Mouse (Mus musculus) lung, embryonic 16.5 days (tissue): ENCODE data around the gene Pde4a. TPM values are rescaled to one million over a fixed set of nuclear protein-coding genes. Genes with fewer than 3 reads are reported as not detected.
A peak's percentile ranks its signal among the peaks of the same experiment; 100 is the strongest.

Source experiments
- ATAC-seq: fragments of 200-750 bp; cut with Nextera tagmentation; 2 replicates; pipeline ENCODE4 v1.8.0; 2017; ENCODE audit warnings: low read depth, mild to moderate bottlenecking, moderate library complexity
- H3K27ac ChIP-seq: fragments of 300-500 bp; sonication (generic); 2 replicates; pipeline ENCODE4 v1.5.1; 2014; ENCODE audit warnings: mild to moderate bottlenecking, control low read depth, low read length
- H3K27me3 ChIP-seq: fragments of 300-500 bp; sonication (generic); 2 replicates; pipeline ENCODE4 v1.6.1; 2014; ENCODE audit warnings: low read depth, low read length, mixed read lengths; ENCODE audit not compliant: control insufficient read depth, insufficient read depth
- H3K36me3 ChIP-seq: fragments of 300-500 bp; sonication (generic); 2 replicates; pipeline ENCODE4 v1.6.1; 2014; ENCODE audit warnings: low read length; ENCODE audit not compliant: control insufficient read depth, insufficient read depth
- H3K4me1 ChIP-seq: fragments of 300-500 bp; sonication (generic); replicated peaks from 2 replicates; pipeline ENCODE4 v1.6.1; 2014; ENCODE audit warnings: low read length, mixed read lengths; ENCODE audit not compliant: control insufficient read depth, insufficient read depth
- H3K4me2 ChIP-seq: fragments of 300-500 bp; sonication (generic); 2 replicates; pipeline ENCODE4 v1.6.1; 2014; ENCODE audit warnings: low read depth, low read length, control low read depth
- H3K4me3 ChIP-seq: fragments of 300-500 bp; sonication (generic); 2 replicates; pipeline ENCODE4 v1.5.1; 2014; ENCODE audit warnings: mild to moderate bottlenecking, low read length, control low read depth
- H3K9ac ChIP-seq: fragments of 300-500 bp; sonication (generic); 2 replicates; pipeline ENCODE4 v1.6.1; 2014; ENCODE audit warnings: low read length, control low read depth
- H3K9me3 ChIP-seq: fragments of 300-500 bp; sonication (generic); 2 replicates; pipeline ENCODE4 v1.6.1; 2016; ENCODE audit warnings: low read length; ENCODE audit not compliant: control insufficient read depth
- WGBS: fragments of 180-500 bp; shearing (Covaris S2); extraction: QIAGEN DNeasy Blood & Tissue Kit; methylation state at CpG from one replicate; pipeline ENCODE4 v1.1.7; 2014; 5-methylcytosine and 5-hydroxymethylcytosine counted together
- polyA plus RNA-seq: library from polyadenylated mRNA; unstranded; fragments of >200 nt; fragmentation: Nextera tagmentation; extraction: Ambion mirVana; gene quantifications from 2 replicates; pipeline ENCODE4 v1.2.1, GENCODE M21; 2015

Pde4a gene
- polyA plus RNA-seq, 1 experiment from 2014 or later, result 11.0 TPM

DNA sequence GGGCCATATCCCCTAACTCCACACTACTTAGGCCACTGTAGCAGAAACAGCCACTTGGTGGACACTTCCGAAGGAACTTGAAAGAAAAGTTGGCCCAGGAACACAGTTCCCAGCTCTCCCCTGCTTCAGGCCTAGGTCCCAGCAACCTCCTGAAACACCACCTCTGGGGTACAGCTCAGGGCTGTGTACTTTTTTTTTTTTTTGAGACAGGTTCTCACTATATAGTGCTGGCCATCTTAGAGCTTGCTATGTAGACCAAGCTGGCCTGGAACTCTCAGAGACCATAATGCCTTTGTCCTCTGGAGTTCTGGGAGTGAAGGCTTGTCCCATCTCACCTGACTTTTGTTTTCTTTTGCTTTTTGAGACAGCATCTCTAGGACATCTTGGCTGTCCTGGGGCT, 3.6 kb downstream of the Pde4a start:
- no peak overlapping the region for H3K27ac ChIP-seq
- no peak for ATAC-seq
- no peak overlapping the region for H3K4me2 ChIP-seq
- no peak overlapping the region for H3K4me3 ChIP-seq
- H3K9ac ChIP-seq, result 0 out of 2 replicates have a peak overlapping the region, but pooled peaks have one; percentile 4
- peaks cover 35% of the 10 kb centered on the region for H3K4me1 ChIP-seq
- H3K27me3 ChIP-seq, result peaks cover 29% of the 10 kb centered on the region
- H3K36me3 ChIP-seq, result no peaks in the 10 kb centered on the region
- 37% methylated on average over 1 of the region's 1 CpGs for WGBS
- H3K9me3 ChIP-seq, result no peaks in the 10 kb centered on the region

DNA sequence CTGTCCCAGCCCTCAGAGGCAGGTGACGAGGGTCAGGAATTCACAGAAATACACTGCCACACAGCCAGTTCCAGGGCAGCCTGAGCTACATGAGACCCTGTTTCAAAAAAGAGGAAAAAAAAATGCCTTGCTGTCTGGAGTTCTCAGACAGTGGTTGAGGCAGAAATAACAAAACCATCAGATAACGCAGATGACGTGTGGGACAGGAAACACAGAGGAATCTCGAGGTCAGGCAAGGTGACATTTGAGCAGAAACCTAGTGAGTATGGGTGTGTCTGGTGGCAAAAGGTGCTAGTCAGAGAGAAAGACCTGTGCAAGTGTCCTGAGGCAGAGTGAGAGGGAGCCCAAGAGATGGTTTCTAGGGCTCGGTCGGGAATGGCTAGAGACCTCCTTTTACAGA, 6.8 kb downstream of the Pde4a start:
- H3K4me1 ChIP-seq, result peaks cover 14% of the 10 kb centered on the region
- H3K9me3 ChIP-seq, result no peaks in the 10 kb centered on the region
- peaks cover under 1% of the 10 kb centered on the region; the same call in 1 of the 2 replicates for H3K27me3 ChIP-seq
- no peak overlapping the region for H3K4me3 ChIP-seq
- no peak overlapping the region for H3K9ac ChIP-seq
- no peak overlapping the region for H3K27ac ChIP-seq
- no peak overlapping the region for H3K4me2 ChIP-seq
- ATAC-seq, result no peak
- H3K36me3 ChIP-seq, result no peaks in the 10 kb centered on the region
- 64% methylated on average over 6 of the region's 6 CpGs for WGBS

GRCm38 (mm10) chr9:21180402-21180801, 14.9 kb downstream of the Pde4a start:
- peaks cover 14% of the 10 kb centered on the region for H3K4me1 ChIP-seq
- H3K9ac ChIP-seq, result no peak overlapping the region
- WGBS, result 44% methylated on average over 4 of the region's 4 CpGs
- H3K27ac ChIP-seq, result no peak overlapping the region
- H3K4me2 ChIP-seq, result no peak overlapping the region
- H3K4me3 ChIP-seq, result no peak overlapping the region
- H3K27me3 ChIP-seq, result no peaks in the 10 kb centered on the region
- H3K36me3 ChIP-seq, result no peaks in the 10 kb centered on the region
- ATAC-seq, result no peak
- H3K9me3 ChIP-seq, result no peaks in the 10 kb centered on the region

DNA sequence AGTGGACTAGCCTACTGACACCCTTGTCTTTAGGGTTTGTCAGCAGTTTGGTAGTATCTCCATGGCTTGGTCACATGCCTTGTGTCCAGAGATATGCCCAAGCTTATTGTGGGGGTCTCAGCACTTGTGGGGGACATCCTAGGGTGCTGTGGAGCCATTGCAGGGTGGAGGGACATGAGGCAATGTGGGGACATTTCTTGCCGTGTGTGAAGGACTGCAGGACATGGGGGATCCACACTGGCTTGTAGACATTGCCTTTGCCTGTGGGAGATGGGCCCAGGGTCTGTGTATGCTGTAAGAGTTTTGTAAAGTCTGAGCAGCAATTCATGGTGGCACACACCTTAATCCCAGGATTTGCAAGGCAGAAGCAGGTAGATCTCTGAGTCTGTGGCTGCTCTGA, 15.3 kb downstream of the Pde4a start:
- WGBS, result 70% methylated on average over 1 of the region's 1 CpGs

GRCm38 (mm10) chr9:21181421-21182220, 16.1 kb downstream of the Pde4a start:
- Histone ChIP-seq H3K36me3 (no peaks in the 10 kb centered on the region), H3K4me2 (peak overlapping the region; percentile 69), H3K9ac (peak overlapping the region; percentile 73), H3K9me3 (no peaks in the 10 kb centered on the region), H3K27me3 (no peaks in the 10 kb centered on the region), H3K27ac (peak overlapping the region; percentile 10; the same call in 1 of the 2 replicates), H3K4me3 (peak overlapping the region; percentile 57), H3K4me1 (peaks cover 14% of the 10 kb centered on the region)
- WGBS, result 7% methylated on average over 48 of the region's 48 CpGs
- ATAC-seq, result peak; percentile 72

More for the DNA sequence above, 15.3 kb downstream of the Pde4a start:
- Histone ChIP-seq H3K4me2 (no peak overlapping the region), H3K27me3 (no peaks in the 10 kb centered on the region), H3K4me3 (no peak overlapping the region), H3K27ac (no peak overlapping the region), H3K4me1 (peaks cover 14% of the 10 kb centered on the region), H3K9ac (no peak overlapping the region), H3K9me3 (no peaks in the 10 kb centered on the region), H3K36me3 (no peaks in the 10 kb centered on the region)
- no peak for ATAC-seq

DNA sequence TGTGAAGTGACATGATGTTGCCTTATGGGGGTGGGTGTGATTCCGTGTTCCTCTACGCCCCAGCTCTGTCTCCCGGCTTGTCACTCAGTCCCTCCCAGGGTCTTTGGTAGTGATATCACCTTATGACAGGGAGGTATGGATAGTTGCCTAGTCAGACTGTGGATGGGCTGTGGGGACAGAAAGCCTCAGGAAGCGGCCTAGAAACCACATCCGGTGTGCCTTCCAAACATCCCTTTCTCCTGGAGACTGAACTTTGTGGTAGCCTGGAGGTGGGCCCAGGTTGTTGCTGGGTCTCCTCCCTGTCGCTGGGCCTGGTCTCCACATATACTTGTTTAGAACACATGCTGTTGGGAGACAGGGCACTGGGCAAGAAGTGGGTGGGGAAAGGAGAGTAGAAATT, 17.9 kb downstream of the Pde4a start:
- Histone ChIP-seq H3K9ac (no peak overlapping the region), H3K9me3 (no peaks in the 10 kb centered on the region), H3K36me3 (no peaks in the 10 kb centered on the region), H3K4me1 (peaks cover 14% of the 10 kb centered on the region), H3K4me2 (peak overlapping the region; percentile 57), H3K4me3 (no peak overlapping the region), H3K27me3 (no peaks in the 10 kb centered on the region), H3K27ac (no peak overlapping the region)
- ATAC-seq, result no peak
- WGBS, result 81% methylated on average over 6 of the region's 6 CpGs

GRCm38 (mm10) chr9:21183905-21184413, 18.4 kb downstream of the Pde4a start:
- Histone ChIP-seq H3K4me2 (peak overlapping the region; percentile 57), H3K4me1 (peaks cover 14% of the 10 kb centered on the region), H3K9ac (peak overlapping the region; percentile 59), H3K27ac (no peak overlapping the region), H3K4me3 (peak overlapping the region; percentile 50), H3K27me3 (no peaks in the 10 kb centered on the region), H3K9me3 (no peaks in the 10 kb centered on the region), H3K36me3 (no peaks in the 10 kb centered on the region)
- 6% methylated on average over 34 of the region's 34 CpGs for WGBS
- ATAC-seq, result peak; percentile 73

DNA sequence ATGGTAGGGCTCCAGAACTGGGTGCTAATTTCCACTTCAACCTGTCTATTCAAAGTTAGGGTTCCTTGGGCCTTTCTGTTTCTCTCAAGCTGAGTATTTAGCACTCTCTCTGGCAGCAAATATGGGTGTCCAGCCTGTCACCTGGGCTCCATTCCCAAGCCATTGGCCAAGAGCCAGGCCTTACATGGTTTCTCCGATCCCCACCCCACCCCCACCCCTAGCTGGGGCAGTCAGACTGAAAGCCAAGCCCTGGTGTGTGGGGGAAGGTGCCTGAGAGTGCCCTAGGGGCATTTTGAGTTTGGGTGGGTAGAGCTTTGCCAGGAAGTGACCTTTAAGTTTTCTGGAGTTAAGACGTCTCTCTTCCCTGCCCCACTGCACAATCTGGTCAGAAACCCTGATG, 19.2 kb downstream of the Pde4a start:
- Histone ChIP-seq H3K27ac (no peak overlapping the region), H3K4me1 (peaks cover 14% of the 10 kb centered on the region), H3K9ac (no peak overlapping the region; the same call in 1 of the 2 replicates), H3K4me2 (no peak overlapping the region; the same call in 1 of the 2 replicates), H3K36me3 (no peaks in the 10 kb centered on the region), H3K4me3 (no peak overlapping the region), H3K27me3 (no peaks in the 10 kb centered on the region), H3K9me3 (no peaks in the 10 kb centered on the region)
- ATAC-seq, result peak; percentile 18; the same call in 1 of the 2 replicates
- WGBS, result 16% methylated on average over 2 of the region's 2 CpGs

DNA sequence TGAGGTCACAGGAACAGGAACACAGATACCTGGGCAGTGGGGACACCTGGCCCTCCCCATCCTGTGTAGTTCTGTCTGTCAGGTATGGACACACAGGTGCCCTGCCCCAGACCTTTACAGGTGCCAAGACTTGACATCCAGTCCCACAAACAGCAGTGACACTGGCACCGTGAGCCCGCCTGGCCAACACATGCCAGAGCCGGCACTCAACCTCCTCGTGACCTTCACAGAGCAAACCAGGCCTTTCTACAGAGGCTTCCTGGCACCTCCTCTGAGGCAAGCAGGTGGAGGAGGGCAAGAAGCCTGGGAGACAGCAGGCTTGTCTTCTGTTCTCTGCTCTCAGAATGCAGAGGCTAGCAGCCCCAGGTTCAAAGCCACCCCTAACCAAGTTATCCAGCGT, 19.9 kb downstream of the Pde4a start:
- Histone ChIP-seq H3K9me3 (no peaks in the 10 kb centered on the region), H3K9ac (no peak overlapping the region), H3K4me2 (no peak overlapping the region), H3K4me3 (no peak overlapping the region), H3K27ac (no peak overlapping the region), H3K4me1 (peaks cover 14% of the 10 kb centered on the region), H3K27me3 (no peaks in the 10 kb centered on the region), H3K36me3 (no peaks in the 10 kb centered on the region)
- WGBS, result 69% methylated on average over 5 of the region's 5 CpGs
- no peak for ATAC-seq
